Comparison of ENCODE assay signal across 19 mouse cellular contexts in genomic region chr5:81591481-81591880, GRCm38 (mm10).
"Had no signal": no experiment of that assay in that cellular context is flagged by ENCODE, and none has a peak within 500 bp of the region (broad histone marks: within the 10 kb centered on the region; RNA-seq: fewer than 3 reads in every experiment).

No protein-coding gene starts in this region.

- H3K27ac ChIP-seq: midbrain, embryonic 10.5 days; midbrain, embryonic 12.5 days; neural tube, embryonic 13.5 days; neural tube, embryonic 15.5 days had no signal

- H3K4me3 ChIP-seq: midbrain, embryonic 10.5 days; midbrain, embryonic 12.5 days; myocyte; neural tube, embryonic 13.5 days; neural tube, embryonic 15.5 days had no signal

- DNase-seq: lung, adult 18-20 months; lung, embryonic 14.5 days; lung, postnatal 10 days; lung, postnatal 4 days; midbrain, embryonic 14.5 days; retina, postnatal 1 day; right cerebral cortex, adult 18-20 months; right cerebral cortex, postnatal 25 days; right cerebral cortex, postnatal 4 days; spleen, adult 18-20 months; thymus, adult 18-20 months; thymus, postnatal 14 days; thymus, postnatal 36 days had no signal

- ATAC-seq: midbrain, embryonic 16.5 days had no signal

- H3K9ac ChIP-seq: lung, embryonic 14.5 days; midbrain, embryonic 12.5 days; neural tube, embryonic 13.5 days; neural tube, embryonic 15.5 days had no signal

- H3K4me2 ChIP-seq: lung, embryonic 14.5 days; midbrain, embryonic 12.5 days; neural tube, embryonic 13.5 days; neural tube, embryonic 15.5 days had no signal

- H3K9me3 ChIP-seq: midbrain, embryonic 10.5 days; midbrain, embryonic 12.5 days; neural tube, embryonic 13.5 days; neural tube, embryonic 15.5 days had no signal

- H3K4me1 ChIP-seq: midbrain, embryonic 12.5 days; neural tube, embryonic 13.5 days; neural tube, embryonic 15.5 days had no signal

- H3K36me3 ChIP-seq: midbrain, embryonic 10.5 days; midbrain, embryonic 12.5 days; neural tube, embryonic 13.5 days; neural tube, embryonic 15.5 days had no signal

- H3K27me3 ChIP-seq: midbrain, embryonic 12.5 days; neural tube, embryonic 13.5 days; neural tube, embryonic 15.5 days had no signal
